ENCODE assay signal across 8 mouse cellular contexts in the genomic region with DNA sequence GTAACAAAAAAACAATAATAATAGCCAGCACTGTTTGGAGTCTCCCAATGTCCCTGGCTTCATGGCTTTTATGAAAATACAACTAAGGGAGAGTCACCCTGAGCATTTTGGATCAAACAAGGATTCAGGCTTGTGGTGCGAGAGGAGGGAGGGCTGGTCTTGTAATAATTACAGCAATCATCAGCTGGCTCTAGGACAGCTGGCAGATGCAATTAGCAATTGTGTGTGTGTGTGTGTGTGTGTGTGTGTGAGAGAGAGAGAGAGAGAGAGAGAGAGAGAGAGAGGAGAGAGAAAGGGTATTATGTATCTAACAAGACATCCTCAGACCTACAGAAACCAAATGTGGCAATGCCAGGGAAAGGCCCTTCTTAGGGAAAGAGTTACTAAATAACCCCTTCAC. TPM values are rescaled to one million over a fixed set of nuclear protein-coding genes. Genes with fewer than 3 reads are reported as not detected.
DNase-seq lines count a peak whose midpoint lies in the region; ATAC-seq and TF ChIP-seq lines count a peak whose summit lies in the region.

No protein-coding gene starts in this region.

- H3K4me3 ChIP-seq in heart, embryonic 10.5 days: peak overlapping the region; percentile 86
- H3K4me3 ChIP-seq in embryonic facial prominence, embryonic 11.5 days (ENCODE audit: low read depth, low read length): peak overlapping the region; percentile 88
- H3K4me3 ChIP-seq in hindbrain, embryonic 16.5 days (ENCODE audit: low read length): peak overlapping the region; percentile 81
- H3K4me3 ChIP-seq in midbrain, embryonic 15.5 days: peak overlapping the region; percentile 96
- no peak overlapping the region for H3K4me3 ChIP-seq in thymus, adult 2 months (ENCODE audit: control insufficient read depth, insufficient read depth, low read length)

- TF ChIP-seq CTCF in thymus, adult 2 months (IDR thresholded peaks at IDR 0.05; ENCODE audit: borderline replicate concordance, control insufficient read depth, extremely low read depth, insufficient read depth, low read length, poor library complexity): no peak

- H3K36me3 ChIP-seq in heart, embryonic 10.5 days: no peaks in the 10 kb centered on the region
- H3K36me3 ChIP-seq in embryonic facial prominence, embryonic 11.5 days (replicated peaks; ENCODE audit: control insufficient read depth, insufficient read depth, low read depth, low read length): no peaks in the 10 kb centered on the region
- no peaks in the 10 kb centered on the region for H3K36me3 ChIP-seq in hindbrain, embryonic 16.5 days (ENCODE audit: control insufficient read depth, insufficient read depth, low read length)
- no peaks in the 10 kb centered on the region for H3K36me3 ChIP-seq in midbrain, embryonic 15.5 days (replicated peaks)
- no peaks in the 10 kb centered on the region for H3K36me3 ChIP-seq in thymus, adult 2 months (ENCODE audit: control insufficient read depth, insufficient read depth, low read length)

- TF ChIP-seq POLR2A in thymus, adult 2 months (IDR thresholded peaks at IDR 0.05; ENCODE audit: control insufficient read depth, extremely low read depth, insufficient read depth, low read length, poor library complexity): no peak

- H3K4me2 ChIP-seq in embryonic facial prominence, embryonic 11.5 days (ENCODE audit: low read depth, low read length): peak overlapping the region; percentile 72
- peak overlapping the region; percentile 58 for H3K4me2 ChIP-seq in hindbrain, embryonic 16.5 days (ENCODE audit: low read length)
- peak overlapping the region; percentile 73 for H3K4me2 ChIP-seq in midbrain, embryonic 15.5 days

- peak overlapping the region; percentile 95 for H3K27ac ChIP-seq in heart, embryonic 10.5 days
- no peak overlapping the region for H3K27ac ChIP-seq in embryonic facial prominence, embryonic 11.5 days (replicated peaks; ENCODE audit: low read depth, low read length)
- H3K27ac ChIP-seq in hindbrain, embryonic 16.5 days (ENCODE audit: low read depth, low read length): no peak overlapping the region
- no peak overlapping the region for H3K27ac ChIP-seq in midbrain, embryonic 15.5 days
- no peak overlapping the region for H3K27ac ChIP-seq in thymus, adult 2 months (ENCODE audit: control insufficient read depth, insufficient read depth, low read length)

- no peak overlapping the region; the same call in 1 of the 2 replicates for H3K9ac ChIP-seq in embryonic facial prominence, embryonic 11.5 days (replicated peaks; ENCODE audit: low read length)
- H3K9ac ChIP-seq in hindbrain, embryonic 16.5 days (ENCODE audit: low read depth, low read length): peak overlapping the region; percentile 90
- H3K9ac ChIP-seq in midbrain, embryonic 15.5 days: peak overlapping the region; percentile 96; the same call in 1 of the 2 replicates

- H3K4me1 ChIP-seq in heart, embryonic 10.5 days: peaks cover 70% of the 10 kb centered on the region
- H3K4me1 ChIP-seq in embryonic facial prominence, embryonic 11.5 days (ENCODE audit: control insufficient read depth, insufficient read depth, low read length): no peaks in the 10 kb centered on the region; the same call in 1 of the 2 replicates
- H3K4me1 ChIP-seq in hindbrain, embryonic 16.5 days (ENCODE audit: control insufficient read depth, insufficient read depth, low read depth, low read length): peaks cover 19% of the 10 kb centered on the region
- H3K4me1 ChIP-seq in midbrain, embryonic 15.5 days: peaks cover 33% of the 10 kb centered on the region
- peaks cover 33% of the 10 kb centered on the region for H3K4me1 ChIP-seq in thymus, adult 2 months (replicated peaks; ENCODE audit: control insufficient read depth, insufficient read depth, low read length)

- no peak for DNase-seq in heart, embryonic 10.5 days (ENCODE audit: low spot score)
- no peak for DNase-seq in heart, adult 9 months (ENCODE audit: low spot score in 2 of 2)
- no peak for DNase-seq in embryonic facial prominence, embryonic 11.5 days (ENCODE audit: low spot score)
- no peak for DNase-seq in ovary, postnatal 36 days (ENCODE audit: low spot score)
- DNase-seq in thymus, adult 2 months: no peak

- 66% methylated on average over 1 of the region's 1 CpGs for WGBS in heart, embryonic 10.5 days
- WGBS in embryonic facial prominence, embryonic 11.5 days: 50% methylated on average over 1 of the region's 1 CpGs
- WGBS in hindbrain, embryonic 16.5 days: 19% methylated on average over 1 of the region's 1 CpGs
- 40% methylated on average over 1 of the region's 1 CpGs for WGBS in midbrain, embryonic 15.5 days
- WGBS in thymus, adult 2 months: 92% methylated on average over 1 of the region's 1 CpGs

- H3K27me3 ChIP-seq in heart, embryonic 10.5 days (ENCODE audit: insufficient read depth, poor library complexity, severe bottlenecking): no peaks in the 10 kb centered on the region
- H3K27me3 ChIP-seq in embryonic facial prominence, embryonic 11.5 days (ENCODE audit: control insufficient read depth, insufficient read depth, low read length): no peaks in the 10 kb centered on the region
- H3K27me3 ChIP-seq in hindbrain, embryonic 16.5 days (replicated peaks; ENCODE audit: control insufficient read depth, insufficient read depth, low read length): no peaks in the 10 kb centered on the region
- no peaks in the 10 kb centered on the region for H3K27me3 ChIP-seq in midbrain, embryonic 15.5 days (replicated peaks)
- H3K27me3 ChIP-seq in thymus, adult 2 months (ENCODE audit: control insufficient read depth, insufficient read depth, low read length): no peaks in the 10 kb centered on the region

- no peak for ATAC-seq in embryonic facial prominence, embryonic 11.5 days (replicated peaks; ENCODE audit: insufficient number of reproducible peaks, low FRiP score, low TSS enrichment, low read depth)
- ATAC-seq in hindbrain, embryonic 16.5 days: no peak
- no peak for ATAC-seq in midbrain, embryonic 15.5 days (replicated peaks)
- no peak for ATAC-seq in CD4-positive, CD25-positive, alpha-beta regulatory T cell, adult 4 months

- H3K9me3 ChIP-seq in heart, embryonic 10.5 days: no peaks in the 10 kb centered on the region
- H3K9me3 ChIP-seq in embryonic facial prominence, embryonic 11.5 days (replicated peaks; ENCODE audit: control insufficient read depth, low read length): no peaks in the 10 kb centered on the region
- H3K9me3 ChIP-seq in hindbrain, embryonic 16.5 days (ENCODE audit: control insufficient read depth, low read length): no peaks in the 10 kb centered on the region
- H3K9me3 ChIP-seq in midbrain, embryonic 15.5 days: no peaks in the 10 kb centered on the region

RNA-seq across cellular contexts. Expression of a gene that starts 1.5 kb away (rescaled TPM):
- 1.9 and 3.3 TPM in 2 replicates for polyA plus RNA-seq in heart, embryonic 10.5 days (2016; fragmentation: Nextera tagmentation; extraction: Ambion mirVana)
- 2.9 and 4.3 TPM in 2 replicates for polyA plus RNA-seq in embryonic facial prominence, embryonic 11.5 days (2014; fragmentation: Nextera tagmentation; extraction: Ambion mirVana)
- 4.4 and 6.1 TPM in 2 replicates for polyA plus RNA-seq in hindbrain, embryonic 16.5 days (2015; fragmentation: Nextera tagmentation; extraction: Ambion mirVana)
- polyA plus RNA-seq in midbrain, embryonic 15.5 days (2015; fragmentation: Nextera tagmentation; extraction: Ambion mirVana): 5.1 and 6.1 TPM in 2 replicates
- polyA plus RNA-seq in thymus, adult 2 months (2012; rRNA removed): 28.1 and 32.7 TPM in 2 replicates
- polyA plus RNA-seq in CD4-positive, CD25-positive, alpha-beta regulatory T cell, adult 4 months (2017; shearing (Covaris generic)): 1 to 10 TPM; 2.5 to 4.1 TPM
